Mouse (Mus musculus) left cerebral cortex, adult 11 months (tissue): Measurements from ENCODE around the gene Tm9sf2.
"Not testable (repeated sequence)": the region's sequence is repeated elsewhere in the genome, so short reads cannot be mapped to it uniquely, and the experiment has no call there.

Experiments
- DNase-seq: peaks from one replicate; pipeline ENCODE4 v3.0.0; 2022; ENCODE audit warnings: low spot score

Gene Tm9sf2

GRCm38 (mm10) chr14:122099584-122099983 lies 7.3 kb upstream of the Tm9sf2 start:
- no peak for DNase-seq

GRCm38 (mm10) chr14:122101890-122102289 lies 4.9 kb upstream of the Tm9sf2 start:
- DNase-seq = not testable (repeated sequence)

GRCm38 (mm10) chr14:122104881-122105280 lies 2.0 kb upstream of the Tm9sf2 start:
- peak; percentile 87 for DNase-seq

GRCm38 (mm10) chr14:122105391-122106285 lies 1.2 kb upstream of the Tm9sf2 start:
- no peak for DNase-seq

GRCm38 (mm10) chr14:122107481-122108214 lies 810 bp downstream of the Tm9sf2 start:
- DNase-seq = no peak

GRCm38 (mm10) chr14:122111681-122112080 lies 4.8 kb downstream of the Tm9sf2 start:
- no peak for DNase-seq

GRCm38 (mm10) chr14:122112311-122112710 lies 5.5 kb downstream of the Tm9sf2 start:
- no peak for DNase-seq

GRCm38 (mm10) chr14:122116200-122116599 lies 9.4 kb downstream of the Tm9sf2 start:
- no peak for DNase-seq

- DNase-seq = no peak
Measured at GRCm38 (mm10) chr14:122130111-122130797, 23.4 kb downstream of the Tm9sf2 start.

GRCm38 (mm10) chr14:122131644-122132043 lies 24.8 kb downstream of the Tm9sf2 start:
- no peak for DNase-seq

GRCm38 (mm10) chr14:122136368-122136928 lies 29.6 kb downstream of the Tm9sf2 start:
- no peak for DNase-seq

- no peak for DNase-seq
Measured at GRCm38 (mm10) chr14:122137234-122137633, 30.4 kb downstream of the Tm9sf2 start.

- no peak for DNase-seq
Measured at GRCm38 (mm10) chr14:122140126-122140525, 33.3 kb downstream of the Tm9sf2 start.

- DNase-seq = no peak
Measured at GRCm38 (mm10) chr14:122143585-122144269, 36.9 kb downstream of the Tm9sf2 start.

GRCm38 (mm10) chr14:122145374-122145773 lies 38.5 kb downstream of the Tm9sf2 start:
- DNase-seq = no peak

GRCm38 (mm10) chr14:122150616-122151015 lies 43.8 kb downstream of the Tm9sf2 start:
- no peak for DNase-seq

- no peak for DNase-seq
Measured at GRCm38 (mm10) chr14:122157738-122158137, 50.9 kb downstream of the Tm9sf2 start.

GRCm38 (mm10) chr14:122160916-122161315 lies 54.1 kb downstream of the Tm9sf2 start:
- no peak for DNase-seq

- no peak for DNase-seq
Measured at GRCm38 (mm10) chr14:122168912-122169311, 62.1 kb downstream of the Tm9sf2 start.

- DNase-seq = no peak
Measured at GRCm38 (mm10) chr14:122170202-122170781, 63.5 kb downstream of the Tm9sf2 start.

GRCm38 (mm10) chr14:122171031-122171430 lies 64.2 kb downstream of the Tm9sf2 start:
- no peak for DNase-seq
